Mouse (Mus musculus) thymus, postnatal 14 days (tissue): ENCODE data around the gene Yeats2.
A peak's percentile ranks its signal among the peaks of the same experiment; 100 is the strongest.
"Not testable (repeated sequence)": the region's sequence is repeated elsewhere in the genome, so short reads cannot be mapped to it uniquely, and the experiment has no call there.

ENCODE experiments used
- DNase-seq: peaks from one replicate; pipeline ENCODE4 v3.0.0; 2021

Yeats2 gene

DNA sequence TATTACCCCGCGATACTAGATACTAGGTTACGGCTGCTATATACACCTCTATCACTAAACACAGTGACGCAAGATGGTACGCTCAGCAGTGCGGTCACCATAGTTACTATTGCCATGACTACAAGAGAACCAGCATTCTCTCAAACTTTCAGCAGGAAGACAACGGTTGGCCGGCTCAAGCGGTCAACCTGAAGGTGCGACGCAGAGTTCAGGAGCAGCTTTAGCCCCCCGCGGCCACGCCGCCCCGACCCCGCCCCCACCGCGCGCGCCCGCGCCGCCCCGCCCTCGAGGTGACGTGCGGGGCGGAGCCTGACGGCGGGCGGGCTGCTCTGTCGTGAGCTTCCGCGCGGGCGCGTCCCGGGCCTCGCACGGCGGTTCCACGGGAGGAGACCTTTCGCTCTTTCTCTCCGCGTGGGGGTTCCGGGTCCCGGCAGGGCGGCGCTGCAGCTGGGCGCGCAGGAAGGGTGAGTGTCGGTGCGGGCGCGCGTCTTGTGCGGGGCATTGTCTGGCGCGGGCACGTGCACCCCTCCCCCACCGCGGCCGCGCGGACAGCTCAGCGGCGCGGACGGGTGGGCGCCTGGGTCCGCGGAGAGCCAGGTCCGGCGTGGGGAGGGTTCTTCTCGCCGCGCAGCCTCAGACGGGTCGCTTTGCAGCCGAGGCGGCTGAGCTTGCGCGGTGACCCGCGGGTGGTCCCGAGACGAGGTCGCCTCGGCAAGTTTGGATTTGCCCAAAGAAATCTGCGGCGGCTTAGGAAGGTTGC is at the start of gene Yeats2:
Gene Yeats2 (plus strand): TSS at position 292 of the 760 bp plus-strand sequence.
- peak; percentile 93 for DNase-seq

DNA sequence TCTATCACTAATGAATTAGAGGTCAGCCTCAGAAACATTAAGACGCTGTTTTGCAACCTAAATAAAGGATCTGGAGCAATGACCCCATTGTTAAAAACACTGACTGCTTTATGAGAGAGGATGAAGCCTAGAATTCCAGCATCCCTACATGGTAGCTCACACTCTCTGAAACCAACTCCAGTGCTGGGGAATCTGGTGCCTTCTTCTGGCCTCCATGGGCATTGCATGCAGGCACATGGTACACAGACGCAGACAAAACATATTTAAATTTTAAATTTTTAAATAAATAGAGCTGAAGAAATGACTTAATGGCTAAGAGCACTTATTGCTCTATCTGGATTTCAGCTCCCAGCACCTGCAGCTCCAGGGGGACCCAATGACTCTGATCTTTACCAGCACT is 44.9 kb upstream of the Yeats2 start:
- peak; percentile 15 for DNase-seq

DNA sequence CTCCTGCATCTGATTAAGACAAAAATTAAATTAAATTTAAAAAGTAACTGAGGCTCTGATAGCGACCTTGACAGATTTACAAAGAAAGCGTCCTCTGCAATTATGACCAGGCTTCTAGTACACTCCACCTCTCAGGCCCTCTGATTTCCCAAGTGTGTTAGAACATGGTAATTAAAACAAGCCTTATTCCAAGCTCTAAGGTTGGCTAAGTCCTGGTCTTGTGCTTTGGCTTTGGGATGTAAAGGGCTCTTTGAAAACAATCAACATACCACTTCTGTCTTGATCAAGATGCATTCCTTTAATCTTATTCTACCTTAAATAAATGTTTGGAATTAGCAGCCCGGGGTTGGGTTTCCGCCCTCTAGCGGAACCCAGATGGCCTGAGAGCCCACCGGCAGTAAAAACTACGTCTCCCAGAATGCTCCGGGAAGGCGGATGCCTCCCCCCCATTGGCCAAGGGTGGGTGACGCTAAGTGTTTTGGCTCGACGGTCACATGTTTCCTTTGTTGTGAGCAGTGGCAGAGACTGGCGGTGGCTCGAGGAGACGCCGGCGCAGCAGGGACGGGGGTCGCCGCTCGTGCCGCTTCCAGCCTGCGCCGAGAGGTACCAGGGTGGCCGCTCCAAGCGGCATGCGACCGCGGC is 43.7 kb upstream of the Yeats2 start, which contains the start of gene Klhl24:
Gene Klhl24 (plus strand): TSS at position 474 of the 642 bp plus-strand sequence.
- DNase-seq, result peak; percentile 94

DNA sequence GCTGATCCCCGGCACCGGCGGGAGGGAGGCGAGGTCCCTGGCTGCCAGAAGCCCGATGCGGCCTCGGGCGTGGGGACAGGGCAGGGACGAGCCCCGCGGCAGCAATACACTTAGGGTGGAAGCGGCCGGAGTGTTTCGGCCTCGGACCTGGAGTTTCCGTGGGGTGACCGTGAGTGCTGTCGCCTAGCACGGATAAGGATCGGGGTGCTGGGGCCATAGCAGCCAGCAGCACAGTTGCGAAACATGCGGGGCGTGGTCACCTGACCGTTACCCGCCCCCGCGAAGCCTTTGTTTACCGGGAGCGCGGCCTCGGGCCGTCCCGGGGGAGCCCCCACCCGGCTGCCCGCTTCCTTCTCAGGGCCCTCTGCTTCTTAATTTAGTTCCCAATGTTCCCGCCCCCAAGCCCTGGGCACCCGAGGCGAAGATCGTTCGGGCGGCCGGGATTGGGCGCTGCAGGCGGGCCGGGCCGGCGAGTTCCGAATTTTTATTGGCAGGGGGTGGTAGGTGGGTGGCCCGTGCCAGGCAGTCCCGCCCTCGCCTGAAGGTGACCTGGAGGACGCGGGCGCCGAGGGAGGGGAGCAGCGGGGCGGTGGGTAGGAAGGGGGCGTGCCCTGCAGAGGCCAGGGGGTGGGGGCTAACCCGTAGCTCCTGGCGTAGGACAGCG is 43.0 kb upstream of the Yeats2 start:
- DNase-seq, result peak; percentile 94

- no peak for DNase-seq
These were observed 42.5 kb upstream of the Yeats2 start for GRCm38 (mm10) chr16:20098375-20098727.

GRCm38 (mm10) chr16:20098866-20099629 is 41.8 kb upstream of the Yeats2 start:
- peak; percentile 44 for DNase-seq

GRCm38 (mm10) chr16:20106996-20107395 is 33.9 kb upstream of the Yeats2 start:
- no peak for DNase-seq

DNA sequence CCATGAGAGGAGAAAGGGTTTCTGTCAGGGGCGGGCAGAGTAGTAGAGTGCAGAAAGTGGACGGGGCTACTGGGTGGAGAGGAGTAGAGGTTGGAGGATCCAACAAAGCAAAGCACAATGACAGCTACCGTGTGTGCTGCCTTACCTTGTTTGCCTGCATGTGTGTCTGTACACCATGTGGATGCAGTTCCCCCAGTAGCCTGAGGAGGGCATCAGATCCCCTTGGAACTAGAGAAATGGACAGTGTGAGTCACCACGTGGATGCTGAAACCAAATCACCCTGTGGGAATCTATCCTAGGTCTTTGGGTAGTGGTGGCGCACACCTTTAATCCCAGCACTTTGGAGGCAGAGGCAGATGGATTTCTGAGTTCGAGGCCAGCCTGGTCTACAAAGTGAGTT is 31.9 kb upstream of the Yeats2 start:
- no peak for DNase-seq

GRCm38 (mm10) chr16:20112649-20113048 is 28.2 kb upstream of the Yeats2 start:
- DNase-seq, result no peak

DNA sequence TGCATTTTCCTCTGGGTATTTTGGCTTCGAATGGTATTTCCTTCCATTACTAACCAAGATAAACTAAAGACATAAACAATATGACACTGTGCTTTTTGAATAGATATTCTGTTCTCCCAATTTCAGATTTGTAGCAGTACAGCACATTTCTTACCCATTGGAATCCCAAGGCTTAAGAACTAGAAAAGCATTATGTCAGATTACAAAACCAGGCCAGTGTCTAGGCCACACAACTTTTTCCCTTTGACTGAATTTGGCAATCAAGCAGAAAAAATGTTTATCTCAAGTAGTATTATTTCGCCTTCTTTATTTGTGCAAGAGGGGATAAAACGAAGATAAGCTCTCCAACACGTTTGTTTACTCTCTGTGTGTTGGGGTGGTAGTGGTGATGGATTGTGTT is 24.8 kb upstream of the Yeats2 start:
- DNase-seq, result no peak

DNA sequence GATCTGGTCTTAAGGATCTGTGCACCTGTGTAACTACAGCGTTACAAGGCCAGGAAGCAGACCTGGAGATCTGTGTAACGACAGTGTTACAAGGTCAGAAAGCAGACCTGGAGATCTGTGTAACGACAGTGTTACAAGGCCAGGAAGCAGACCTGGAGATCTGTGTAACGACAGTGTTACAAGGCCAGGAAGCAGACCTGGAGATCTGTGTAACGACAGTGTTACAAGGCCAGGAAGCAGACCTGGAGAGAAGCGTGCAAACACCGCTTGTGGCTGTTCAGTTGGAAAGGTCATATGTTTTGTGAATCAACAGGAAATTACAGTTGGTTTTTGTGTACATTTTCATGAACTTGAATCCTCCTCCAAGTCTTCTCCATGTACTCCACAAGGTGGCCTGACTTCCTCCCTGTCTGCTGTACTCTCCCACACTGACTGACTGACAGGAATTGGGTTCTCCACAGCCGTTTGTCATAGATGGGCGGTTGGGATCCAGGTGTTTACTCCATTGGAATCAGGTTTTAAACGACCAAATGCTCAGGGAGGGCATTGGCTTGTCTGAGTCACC is 14.5 kb upstream of the Yeats2 start:
- DNase-seq, result not testable (repeated sequence)

DNA sequence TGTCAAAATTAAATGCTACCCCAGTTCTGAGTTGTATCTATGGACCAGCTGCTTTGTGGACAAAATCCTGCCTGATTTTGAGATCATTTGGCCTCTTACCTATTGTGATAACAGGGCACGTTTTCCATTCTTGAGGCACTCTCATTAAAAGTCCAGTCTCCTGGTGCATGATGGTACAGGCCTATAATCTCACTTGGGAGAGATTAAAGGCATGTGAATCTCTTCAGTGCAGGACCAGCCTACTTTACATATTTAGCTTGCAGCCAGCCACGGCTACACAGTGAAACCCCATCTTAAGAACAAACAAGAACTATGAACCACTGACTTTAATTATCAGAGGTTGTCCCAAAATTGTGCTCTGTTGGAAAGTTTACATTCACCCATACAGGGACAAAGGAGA is 10.5 kb upstream of the Yeats2 start:
- no peak for DNase-seq

GRCm38 (mm10) chr16:20144568-20144967 is 3.7 kb downstream of the Yeats2 start:
- no peak for DNase-seq

- no peak for DNase-seq
These were observed 11.1 kb downstream of the Yeats2 start for GRCm38 (mm10) chr16:20151991-20152390.

DNA sequence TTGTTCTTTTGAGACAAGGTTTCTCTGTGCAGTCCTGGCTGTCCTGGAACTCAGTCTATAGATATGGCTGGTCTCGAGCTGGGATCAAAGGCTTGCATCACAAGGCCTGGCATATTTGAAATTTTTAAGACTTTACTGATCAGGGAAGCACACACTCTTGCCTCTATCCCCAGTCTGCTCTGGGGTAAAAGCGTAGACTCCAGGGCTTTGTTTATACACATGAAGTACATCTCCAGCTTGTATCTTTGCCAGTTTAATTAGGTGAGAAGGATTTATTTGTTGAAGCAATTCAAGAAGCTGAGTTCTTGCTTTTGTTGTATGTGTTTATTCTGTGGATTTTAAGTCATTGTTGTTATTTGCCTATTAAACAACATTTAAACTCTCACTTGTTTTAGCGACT is 12.9 kb downstream of the Yeats2 start:
- DNase-seq, result no peak

DNA sequence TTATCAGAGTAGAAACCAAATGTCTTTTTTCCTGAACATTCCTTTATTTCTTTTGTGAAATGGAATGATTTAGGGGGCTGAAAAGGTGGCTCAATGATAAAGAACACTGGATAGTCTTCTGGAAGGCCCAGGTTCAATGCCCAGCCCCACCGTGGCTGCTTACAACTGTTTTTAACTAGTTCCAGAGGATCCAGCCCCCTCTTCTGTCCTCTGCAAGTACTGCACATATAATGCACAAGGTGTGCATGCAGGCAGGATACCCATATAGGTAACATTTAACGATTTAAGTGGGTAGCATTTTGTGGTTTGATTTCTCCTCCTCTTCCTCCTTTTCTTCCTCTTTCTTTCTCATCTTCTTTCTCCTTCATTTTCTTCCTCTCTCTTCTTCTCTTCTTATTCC is 19.3 kb downstream of the Yeats2 start:
- peak; percentile 32 for DNase-seq

- no peak for DNase-seq
These were observed 28.2 kb downstream of the Yeats2 start for GRCm38 (mm10) chr16:20169071-20169470.

- DNase-seq, result no peak
These were observed 28.7 kb downstream of the Yeats2 start for GRCm38 (mm10) chr16:20169471-20170106.

- no peak for DNase-seq
These were observed 38.7 kb downstream of the Yeats2 start for GRCm38 (mm10) chr16:20179406-20180175.

GRCm38 (mm10) chr16:20185368-20185767 is 44.5 kb downstream of the Yeats2 start:
- peak; percentile 18 for DNase-seq

DNA sequence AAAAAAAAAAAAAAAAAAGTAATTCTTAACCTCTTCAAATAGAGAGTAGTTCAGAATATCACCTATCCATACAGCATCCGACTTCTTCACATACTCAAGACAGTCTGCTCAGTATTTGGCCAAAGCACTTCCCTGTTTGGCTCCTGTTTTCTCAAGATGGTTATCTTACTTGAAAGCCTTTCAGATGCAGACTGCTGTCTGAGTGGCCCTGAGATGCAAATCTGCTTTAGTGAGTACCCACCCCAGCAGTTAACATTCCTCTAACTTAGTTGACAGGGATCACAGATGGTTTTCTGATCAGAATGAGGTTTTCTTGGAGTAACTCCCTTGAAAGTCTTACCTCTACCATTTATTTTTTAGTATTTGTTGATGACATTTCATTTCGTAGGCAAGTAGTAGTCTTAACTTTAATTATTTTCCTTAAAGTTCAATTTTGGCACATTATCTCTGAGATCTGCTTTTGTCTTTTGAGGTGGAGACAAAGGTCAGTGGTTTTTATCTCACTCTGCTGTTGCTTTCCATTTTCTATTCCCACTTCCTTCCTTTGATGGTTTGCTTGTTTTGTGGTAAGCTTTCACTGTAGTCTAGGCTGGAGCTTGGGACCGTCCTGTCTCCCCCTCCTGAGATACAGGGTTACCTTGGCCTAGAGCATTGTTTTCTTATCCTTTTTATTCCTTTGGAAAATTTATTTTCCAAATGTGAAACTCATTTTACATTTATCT is 50.5 kb downstream of the Yeats2 start:
- DNase-seq, result no peak
